Mouse (Mus musculus) adrenal gland, adult (tissue): ENCODE data around the gene Cyb561d2.

Experiments used
- DNase-seq, 2 experiments: peaks; one replicate each; pipeline ENCODE4 v3.0.0; 2022 to 2023; ENCODE audit warnings: low spot score in 1 of 2; ENCODE audit not compliant: inconsistent age in 2 of 2

Gene Cyb561d2

GRCm38 (mm10) chr9:107526198-107527026 is 15.6 kb downstream of the Cyb561d2 start:
- DNase-seq, result peak; percentile 81 to 91

- no peak for DNase-seq
Measured at GRCm38 (mm10) chr9:107522400-107522711, 19.6 kb downstream of the Cyb561d2 start.

- DNase-seq, result peak; percentile 48 to 80
Measured at GRCm38 (mm10) chr9:107521711-107522399, 20.1 kb downstream of the Cyb561d2 start.

- no peak for DNase-seq
Measured at GRCm38 (mm10) chr9:107521190-107521589, 20.8 kb downstream of the Cyb561d2 start.

- no peak for DNase-seq
Measured at GRCm38 (mm10) chr9:107520331-107520730, 21.7 kb downstream of the Cyb561d2 start.

GRCm38 (mm10) chr9:107514303-107514955 is 27.6 kb downstream of the Cyb561d2 start:
- peak; percentile 79 to 94 for DNase-seq

GRCm38 (mm10) chr9:107512326-107512725 is 29.7 kb downstream of the Cyb561d2 start:
- no peak for DNase-seq

- DNase-seq, result peak; percentile 31 to 43
Measured at GRCm38 (mm10) chr9:107511436-107511835, 30.6 kb downstream of the Cyb561d2 start.

- no peak for DNase-seq
Measured at GRCm38 (mm10) chr9:107510384-107511100, 31.5 kb downstream of the Cyb561d2 start.

GRCm38 (mm10) chr9:107508266-107508665 is 33.7 kb downstream of the Cyb561d2 start:
- no peak for DNase-seq

- no peak for DNase-seq
Measured at GRCm38 (mm10) chr9:107504662-107505537, 37.1 kb downstream of the Cyb561d2 start.

- no peak for DNase-seq
Measured at GRCm38 (mm10) chr9:107502131-107502846, 39.7 kb downstream of the Cyb561d2 start.

- no peak for DNase-seq
Measured at GRCm38 (mm10) chr9:107500708-107501286, 41.2 kb downstream of the Cyb561d2 start.

- no peak for DNase-seq
Measured at GRCm38 (mm10) chr9:107496359-107496758, 45.6 kb downstream of the Cyb561d2 start.

GRCm38 (mm10) chr9:107494238-107494637 is 47.8 kb downstream of the Cyb561d2 start:
- DNase-seq, result no peak

GRCm38 (mm10) chr9:107493511-107493910 is 48.5 kb downstream of the Cyb561d2 start:
- no peak for DNase-seq

GRCm38 (mm10) chr9:107490625-107491024 is 51.4 kb downstream of the Cyb561d2 start:
- DNase-seq, result no peak

- DNase-seq, result no peak
Measured at GRCm38 (mm10) chr9:107490146-107490545, 51.8 kb downstream of the Cyb561d2 start.
